Mouse (Mus musculus) fibroblast of lung, adult 2 months (primary cell): ENCODE data around the gene Mid1ip1.

Source experiments
- DNase-seq: peaks from one replicate; pipeline ENCODE4 v3.0.0-alpha.2; 2011; ENCODE audit warnings: low read depth

The Mid1ip1 gene

DNA sequence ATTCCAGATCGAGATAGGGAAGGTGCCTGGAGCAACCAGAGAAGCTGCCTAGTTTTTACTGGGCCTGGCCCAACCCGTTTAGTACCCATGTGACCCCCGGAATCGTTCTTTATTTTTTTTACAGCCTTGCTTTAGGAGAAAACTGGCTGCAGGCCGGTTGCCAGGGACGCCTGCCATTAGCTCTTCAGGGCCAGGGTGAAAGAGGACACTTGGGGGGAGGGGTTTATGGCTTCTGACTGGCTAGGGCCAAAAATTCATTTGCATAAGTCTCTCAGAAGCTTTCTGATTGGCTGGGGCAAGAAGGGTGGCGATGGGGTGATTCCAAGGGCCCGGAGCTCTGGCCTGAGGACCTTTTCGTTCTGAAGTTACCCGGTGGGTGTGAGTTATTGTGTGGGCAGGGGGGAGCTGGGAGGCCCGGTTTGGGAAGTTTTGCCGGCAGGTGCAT, at the start of gene Mid1ip1:
Gene Mid1ip1 (plus strand): TSS at position 318 of the 445 bp plus-strand sequence.
- DNase-seq: peak; percentile 73

DNA sequence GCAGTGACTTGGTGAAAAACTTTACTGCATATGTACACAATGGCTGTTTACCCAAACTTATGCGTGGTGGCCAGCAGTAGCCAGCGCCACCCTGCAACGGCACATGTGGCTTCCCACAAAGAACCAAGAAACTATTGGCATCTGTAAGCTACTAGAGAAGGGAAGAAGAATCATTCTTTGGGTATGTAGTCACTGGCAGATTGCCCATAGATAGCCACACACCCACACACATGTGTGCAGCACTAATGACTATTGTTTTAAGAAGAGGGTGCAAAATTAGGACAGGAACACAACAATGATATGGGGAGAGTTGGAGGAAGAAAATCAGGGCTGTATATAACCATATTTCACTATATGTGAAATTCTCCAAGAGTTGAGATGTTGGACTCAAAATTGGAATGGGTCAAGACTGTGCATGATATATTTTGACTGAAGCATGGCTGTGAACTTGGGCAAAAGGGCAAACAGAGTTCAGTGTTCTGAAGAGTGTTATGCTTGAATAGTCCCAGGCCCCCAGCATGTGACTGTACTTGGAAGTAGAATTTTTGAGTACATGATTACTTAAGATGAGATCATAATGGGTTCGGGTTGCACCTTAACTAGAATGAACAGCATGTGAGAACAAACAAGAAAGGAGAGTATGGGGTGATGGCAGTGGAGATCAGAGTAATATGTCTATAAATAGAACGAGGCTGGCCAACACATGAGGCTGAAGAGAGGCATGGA, 20.2 kb upstream of the Mid1ip1 start:
- no peak for DNase-seq

- DNase-seq: no peak
These were observed 8.1 kb upstream of the Mid1ip1 start for GRCm38 (mm10) chrX:10706728-10707127.

- DNase-seq: no peak
These were observed 775 bp upstream of the Mid1ip1 start for GRCm38 (mm10) chrX:10713839-10714637.

DNA sequence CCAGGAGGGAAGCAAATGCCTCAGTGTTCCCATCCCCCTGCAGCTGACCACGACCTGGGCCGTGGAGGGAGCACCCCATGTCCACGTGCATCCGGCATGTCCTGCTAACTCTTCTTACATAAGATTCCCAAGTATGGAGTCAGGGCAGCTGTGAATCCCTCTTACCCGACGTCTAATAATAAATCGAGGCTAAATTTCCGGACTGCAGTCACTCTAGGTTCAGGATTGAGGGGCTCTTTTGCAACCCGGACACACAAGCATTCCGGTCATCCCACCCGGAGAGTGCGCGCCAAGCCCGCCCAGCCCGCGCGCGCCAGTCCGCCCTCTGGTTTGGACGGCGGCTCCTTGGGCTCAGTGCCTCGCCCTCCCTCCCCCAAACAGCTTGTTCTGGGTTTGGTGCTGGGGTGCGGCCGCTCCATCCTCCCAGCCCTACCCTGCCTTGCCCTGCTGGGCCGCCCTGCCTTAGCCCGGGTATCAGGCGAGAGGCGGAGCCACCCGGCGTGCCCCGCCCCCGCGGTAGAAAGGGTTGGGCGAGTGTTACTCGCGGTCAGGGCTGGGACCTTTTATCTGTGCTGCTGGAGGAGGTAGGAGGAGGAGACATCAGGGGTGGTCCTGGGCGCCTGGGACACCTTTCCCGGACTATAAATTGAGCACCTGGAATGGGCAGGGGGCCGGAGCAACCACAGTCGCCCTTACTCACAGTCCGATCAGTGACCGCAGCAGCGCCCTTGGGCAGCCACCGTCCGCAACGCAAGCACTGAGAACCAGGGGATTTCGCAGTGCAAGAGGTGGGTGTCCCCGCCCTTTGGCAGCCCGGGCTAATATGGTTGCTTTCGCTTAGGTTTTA, 2.3 kb downstream of the Mid1ip1 start:
- no peak for DNase-seq

- DNase-seq: no peak
These were observed 3.4 kb downstream of the Mid1ip1 start for GRCm38 (mm10) chrX:10718021-10718837.

- peak; percentile 60 for DNase-seq
These were observed 4.2 kb downstream of the Mid1ip1 start for GRCm38 (mm10) chrX:10718838-10719539.

DNA sequence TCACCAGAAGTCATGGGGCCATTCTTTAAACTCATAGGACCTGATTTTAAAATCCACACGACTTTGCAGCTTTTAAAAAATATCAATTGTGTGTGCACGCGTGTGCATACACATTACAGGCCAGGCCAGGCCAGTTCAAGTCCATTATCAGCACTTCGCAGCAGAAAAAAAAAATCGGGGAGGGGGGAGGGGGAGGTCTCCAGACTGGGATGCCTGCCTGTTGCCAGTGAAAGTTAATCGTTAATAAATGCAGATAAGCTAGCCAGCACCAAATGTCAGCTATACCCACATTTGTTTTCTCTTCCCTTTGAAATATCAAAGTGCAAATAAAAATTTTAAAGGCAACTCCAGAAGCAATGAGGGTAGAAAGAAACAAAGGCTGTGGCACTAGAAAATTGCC, 5.6 kb downstream of the Mid1ip1 start:
- no peak for DNase-seq

- no peak for DNase-seq
These were observed 9.8 kb downstream of the Mid1ip1 start for GRCm38 (mm10) chrX:10724571-10724970.

DNA sequence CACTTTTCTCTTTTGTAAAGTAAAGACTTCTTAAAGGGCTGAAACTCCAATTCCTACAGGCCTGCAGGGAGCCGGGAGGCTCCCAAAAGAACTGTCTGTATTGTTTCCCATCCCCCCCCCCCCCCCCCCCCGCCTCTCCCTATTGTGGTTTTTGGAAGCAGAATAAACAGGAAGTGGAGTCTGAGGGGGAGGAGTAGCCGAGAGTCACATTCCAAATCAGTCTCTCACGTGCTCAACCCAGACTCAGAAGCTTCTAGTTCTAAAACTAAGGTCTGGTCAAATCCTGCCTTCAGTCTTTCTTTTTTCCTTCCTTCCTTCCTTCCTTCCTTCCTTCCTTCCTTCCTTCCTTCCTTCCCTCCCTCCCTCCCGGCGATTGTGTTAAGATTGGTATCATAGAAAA, 14.7 kb downstream of the Mid1ip1 start:
- no peak for DNase-seq

DNA sequence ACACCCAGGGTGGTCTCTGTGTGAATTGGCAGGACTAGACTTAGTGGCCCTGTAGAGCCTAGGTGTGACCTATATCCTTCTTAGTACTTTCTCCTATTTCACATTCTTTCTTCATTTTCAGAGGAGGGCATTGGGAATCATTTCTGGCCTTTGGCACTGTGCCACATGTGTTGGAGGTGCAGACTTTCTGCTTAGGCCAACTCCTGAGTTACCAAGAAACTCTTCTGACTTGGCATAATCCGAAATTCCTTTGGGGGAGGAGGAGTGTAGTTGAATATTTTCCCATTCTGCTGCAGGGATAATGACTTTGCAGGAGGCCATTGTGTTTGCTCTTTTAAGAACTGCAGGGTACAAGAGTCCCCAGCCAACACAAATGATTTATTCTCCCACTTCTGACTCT, 19.6 kb downstream of the Mid1ip1 start:
- DNase-seq: no peak

DNA sequence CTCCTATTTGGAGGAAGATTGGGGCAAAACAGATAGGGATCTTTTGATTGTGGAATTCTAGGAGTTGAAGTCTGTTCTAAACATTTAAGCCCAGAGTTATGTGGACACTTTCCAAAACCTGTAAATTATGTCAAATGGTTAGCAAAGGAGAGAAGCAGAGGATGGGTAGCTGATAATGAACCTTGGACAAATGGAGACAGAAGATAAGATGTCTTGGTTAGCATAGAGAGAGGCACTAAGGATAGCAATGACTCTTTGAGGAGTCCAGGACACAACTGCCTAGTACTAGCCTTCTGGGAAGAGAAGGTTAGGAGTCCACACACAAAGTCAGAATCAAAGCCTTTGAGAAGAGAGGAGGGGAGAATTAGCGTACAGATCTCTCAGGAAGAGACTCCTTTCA, 20.1 kb downstream of the Mid1ip1 start:
- DNase-seq: no peak

- no peak for DNase-seq
These were observed 44.1 kb downstream of the Mid1ip1 start for GRCm38 (mm10) chrX:10758866-10759265.

- no peak for DNase-seq
These were observed 48.7 kb downstream of the Mid1ip1 start for GRCm38 (mm10) chrX:10763476-10764016.
